Mouse (Mus musculus): Measurements from ENCODE around the gene Mst1r. TPM values are rescaled to one million over a fixed set of nuclear protein-coding genes. Genes with fewer than 3 reads are reported as not detected.

Gene Mst1r
- total and polyA plus RNA-seq, 3 experiments, result 7.4 to 34.0 (median 8.1) TPM

DNA sequence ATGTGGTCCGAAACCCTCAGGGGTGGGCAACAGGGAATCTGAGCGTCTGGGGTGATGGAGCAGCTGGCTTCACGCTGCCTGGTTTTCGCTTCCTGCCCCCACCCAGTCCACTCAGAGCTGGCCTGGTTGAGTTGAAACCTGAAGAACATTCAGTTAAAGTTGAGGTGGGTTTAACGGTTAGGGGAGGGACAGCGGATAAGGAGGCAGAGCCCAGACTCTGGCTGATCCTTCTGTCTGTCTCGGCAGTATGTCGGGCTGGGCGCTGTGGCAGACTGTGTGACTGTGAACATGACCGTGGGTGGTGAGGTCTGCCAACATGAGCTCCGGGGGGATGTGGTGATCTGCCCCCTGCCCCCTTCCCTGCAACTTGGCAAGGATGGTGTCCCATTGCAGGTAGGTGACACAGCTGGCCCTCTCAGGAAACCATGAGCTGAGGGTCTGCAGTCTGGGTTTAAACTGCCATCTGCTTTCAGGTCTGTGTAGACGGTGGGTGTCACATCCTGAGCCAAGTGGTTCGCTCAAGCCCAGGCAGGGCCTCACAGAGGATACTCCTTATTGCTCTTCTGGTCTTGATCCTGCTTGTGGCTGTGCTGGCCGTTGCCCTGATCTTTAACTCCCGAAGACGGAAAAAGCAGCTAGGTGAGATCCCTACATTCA is 8.2 kb downstream of the Mst1r start:
- DNase-seq, result no peak

- DNase-seq, result no peak
These were observed 11.4 kb downstream of the Mst1r start for GRCm38 (mm10) chr9:107917895-107918608.

DNA sequence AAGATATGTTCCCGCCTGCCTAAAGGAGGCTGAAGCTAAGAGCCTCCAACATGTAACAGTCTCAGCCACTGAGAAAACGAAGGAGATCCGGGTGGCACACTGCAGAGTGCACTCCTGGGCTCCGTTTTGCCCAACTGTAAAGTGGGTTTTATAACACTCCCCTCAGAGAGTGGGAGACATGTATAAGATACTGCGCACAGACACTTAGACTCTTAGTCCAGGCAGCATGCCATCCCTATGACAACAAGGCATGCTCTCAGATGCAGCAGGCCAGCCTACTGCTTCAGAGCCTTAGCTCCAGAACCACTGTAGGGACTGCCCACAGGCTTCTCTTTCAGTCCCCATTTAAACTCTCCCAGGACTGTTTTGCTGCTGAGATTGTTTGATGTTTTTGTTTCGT is 12.2 kb downstream of the Mst1r start:
- DNase-seq, result no peak

DNA sequence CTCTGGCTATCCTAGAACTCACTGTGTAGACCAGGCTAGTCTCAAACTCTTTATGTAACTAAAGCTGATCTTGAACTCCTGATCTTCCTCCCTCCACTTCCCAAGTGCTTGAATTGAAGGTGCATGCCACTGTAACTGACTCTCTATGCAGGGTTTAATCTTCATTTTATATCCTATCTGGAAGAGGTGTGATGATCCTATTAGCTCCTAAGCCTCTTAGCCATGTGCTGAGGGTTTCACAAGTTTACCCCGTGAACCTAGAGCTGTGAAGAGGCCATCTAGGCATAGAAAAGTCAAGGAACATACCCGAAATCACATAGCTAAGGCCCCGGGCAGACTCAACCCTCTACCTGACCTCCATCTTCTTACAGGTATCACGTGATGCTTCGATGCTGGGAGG is 12.8 kb downstream of the Mst1r start:
- no peak for DNase-seq

GRCm38 (mm10) chr9:107923021-107923420 is 16.3 kb downstream of the Mst1r start:
- DNase-seq, result peak; percentile 45

DNA sequence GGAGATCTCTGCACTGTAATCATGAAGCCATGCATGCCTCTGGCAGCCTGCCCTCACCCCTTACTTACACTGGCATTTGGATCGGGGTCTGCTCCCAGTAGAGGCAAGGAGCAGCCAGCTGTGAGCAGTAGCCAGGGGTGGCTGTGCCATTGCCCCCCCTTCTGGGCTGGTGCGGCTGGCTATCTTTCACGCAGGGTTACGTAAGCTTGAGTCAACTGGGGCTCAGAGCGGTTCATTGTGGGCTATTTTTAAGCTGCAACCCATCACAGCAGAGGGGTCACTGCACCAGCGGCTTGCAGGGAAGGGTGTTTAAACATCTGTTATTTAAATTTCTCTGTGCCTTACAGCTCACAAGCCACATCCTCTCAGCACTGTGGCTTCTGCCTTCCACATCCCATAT is 17.3 kb downstream of the Mst1r start:
- no peak for DNase-seq

DNA sequence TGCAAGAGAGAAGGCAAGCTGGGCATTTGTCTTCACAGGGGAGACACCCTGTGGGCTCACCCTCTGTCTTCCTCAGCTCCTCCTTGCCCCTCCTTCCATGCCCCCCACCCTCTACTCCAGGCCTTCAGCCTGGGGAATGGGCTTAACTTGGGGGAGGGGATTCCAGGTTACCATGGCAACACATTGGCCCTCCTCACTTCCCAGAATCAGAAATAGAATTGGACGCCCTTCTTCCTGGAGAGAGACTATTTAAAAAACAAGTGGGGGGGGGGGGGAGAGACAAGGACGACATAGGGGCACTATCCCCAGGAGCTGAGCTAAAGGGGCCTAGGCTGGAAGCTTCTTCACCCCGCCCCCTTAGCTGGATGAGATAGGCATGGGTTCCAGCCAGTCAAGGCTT is 18.6 kb downstream of the Mst1r start:
- DNase-seq, result no peak

DNA sequence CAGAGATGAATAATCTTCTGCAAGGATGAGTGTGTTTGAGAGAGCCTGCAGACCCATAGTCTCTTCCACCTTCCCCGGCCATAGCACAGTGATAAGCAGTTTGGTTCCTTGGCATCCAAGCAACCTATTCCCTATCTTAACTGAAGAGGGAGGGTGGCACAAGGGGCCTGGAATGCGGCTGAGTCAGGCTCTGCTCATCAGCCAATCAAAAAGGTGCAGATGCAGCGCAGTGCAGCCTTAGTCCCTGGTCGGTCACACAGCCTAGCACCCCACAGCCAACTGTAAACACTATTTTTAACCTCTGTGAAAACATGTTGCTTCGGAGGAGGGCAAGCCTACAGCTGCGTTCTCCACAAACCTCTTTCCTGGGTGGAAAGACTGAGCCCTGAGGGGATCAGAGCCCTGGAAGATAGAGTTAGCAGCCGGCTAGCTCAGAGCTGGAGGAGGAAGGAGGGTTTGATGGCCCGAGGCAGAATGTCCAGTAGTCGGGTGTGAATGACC is 20.3 kb downstream of the Mst1r start:
- DNase-seq, result no peak

GRCm38 (mm10) chr9:107927749-107928148 is 21.1 kb downstream of the Mst1r start:
- DNase-seq, result no peak

GRCm38 (mm10) chr9:107928169-107928568 is 21.5 kb downstream of the Mst1r start, which contains the start of gene Actl11:
Gene Actl11 (plus strand): TSS chr9:107928469.
- no peak for DNase-seq

DNA sequence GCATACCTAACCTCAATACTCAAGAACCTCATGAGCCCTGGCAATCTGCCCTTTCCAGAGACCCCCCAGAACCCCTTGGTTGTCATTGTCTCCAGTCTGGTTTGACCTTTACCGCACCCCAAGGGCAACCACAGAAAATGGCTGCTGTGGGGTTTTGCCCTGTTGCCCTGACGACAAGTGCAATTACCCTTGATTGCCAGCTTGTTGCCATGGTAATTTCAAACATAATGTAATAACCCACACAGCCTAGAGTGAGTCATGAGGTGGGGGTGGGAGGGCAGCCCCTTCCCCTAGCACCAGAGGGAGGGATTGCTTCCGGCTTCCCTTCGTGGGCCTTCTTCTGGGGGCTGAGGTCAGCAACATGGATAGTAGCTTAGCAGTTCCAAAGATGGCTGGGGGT is 25.5 kb downstream of the Mst1r start:
- DNase-seq, result no peak

- DNase-seq, result no peak
These were observed 27.5 kb downstream of the Mst1r start for GRCm38 (mm10) chr9:107934146-107934545.

GRCm38 (mm10) chr9:107935374-107935773 is 28.7 kb downstream of the Mst1r start, which contains the start of gene Camkv:
Gene Camkv (plus strand): TSS chr9:107935674.
- no peak for DNase-seq

GRCm38 (mm10) chr9:107935790-107936214 is 29.1 kb downstream of the Mst1r start:
- peak; percentile 33 for DNase-seq

GRCm38 (mm10) chr9:107936215-107936822 is 29.6 kb downstream of the Mst1r start:
- DNase-seq, result peak; percentile 24

- no peak for DNase-seq
These were observed 30.2 kb downstream of the Mst1r start for GRCm38 (mm10) chr9:107936831-107937230.

GRCm38 (mm10) chr9:107947241-107948194 is 40.8 kb downstream of the Mst1r start:
- no peak for DNase-seq

GRCm38 (mm10) chr9:107949184-107949921 is 42.7 kb downstream of the Mst1r start:
- DNase-seq, result no peak

DNA sequence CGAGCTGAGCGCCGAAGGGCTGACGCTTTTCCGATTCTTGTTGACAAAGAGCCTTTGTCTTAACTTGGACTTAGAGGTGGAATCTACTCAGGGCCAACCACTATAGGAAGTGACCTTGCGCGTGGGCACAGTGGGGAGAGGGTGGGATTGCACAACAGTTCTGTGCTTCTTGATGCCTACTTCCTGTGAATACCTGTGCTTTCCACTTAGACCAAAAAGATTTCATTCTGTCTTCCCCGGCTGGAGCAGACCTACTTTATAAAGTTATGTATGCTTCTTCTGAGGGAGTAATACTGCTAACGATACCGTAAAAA is 43.2 kb downstream of the Mst1r start, which contains the start of gene Traip:
TSS of gene Traip (plus strand) at position 215 of the 314 bp plus-strand sequence.
- no peak for DNase-seq

DNA sequence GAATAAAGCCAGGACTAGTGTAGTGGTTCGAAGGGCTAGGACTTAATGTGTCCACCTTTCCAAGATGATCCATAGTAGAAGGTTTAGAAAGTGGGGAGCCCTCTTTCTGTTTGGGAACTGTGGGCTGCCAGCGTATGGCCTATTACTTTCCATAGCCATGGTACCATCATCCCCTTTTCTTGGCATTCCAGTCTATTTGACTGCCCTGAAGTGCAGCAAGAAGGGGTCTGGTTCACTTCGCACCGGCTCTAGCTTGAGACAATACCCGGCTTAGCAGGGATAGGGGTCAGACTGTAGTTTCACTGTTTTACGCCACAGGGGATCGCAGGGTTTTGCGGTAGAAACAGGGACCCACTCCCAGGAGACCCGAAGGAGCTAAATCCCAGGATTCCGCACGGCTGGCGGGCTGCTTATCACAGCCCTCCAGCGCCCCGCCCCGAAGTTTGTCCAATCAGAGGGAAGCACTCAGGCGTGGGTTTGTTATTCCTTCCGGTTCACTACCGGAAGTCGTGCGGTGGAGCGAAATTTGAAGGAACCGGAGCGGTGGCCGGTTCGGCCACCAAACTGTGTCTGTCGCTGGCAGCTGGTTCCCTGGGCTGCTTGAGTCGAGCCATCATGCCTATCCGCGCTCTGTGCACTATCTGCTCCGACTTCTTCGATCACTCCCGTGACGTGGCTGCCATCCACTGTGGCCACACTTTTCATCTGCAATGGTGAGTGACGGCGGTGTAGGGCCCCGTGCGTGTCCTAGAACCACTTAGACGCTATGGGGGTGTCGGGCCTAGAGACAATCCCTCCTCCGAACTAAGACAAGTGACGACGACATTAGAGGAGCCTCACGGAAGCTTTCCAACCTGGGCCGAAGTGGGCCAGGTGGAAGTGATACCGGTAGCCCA is 44.0 kb downstream of the Mst1r start:
- peak; percentile 94 for DNase-seq

Measured in adrenal gland, adult 2 months (tissue).